Mouse (Mus musculus) kidney, embryonic 15.5 days (tissue): ENCODE results near the gene Tox2. TPM values are rescaled to one million over a fixed set of nuclear protein-coding genes. Genes with fewer than 3 reads are reported as not detected.
A peak's percentile ranks its signal among the peaks of the same experiment; 100 is the strongest.

ENCODE experiments used
- ATAC-seq: fragments of 200-750 bp; cut with Nextera tagmentation; replicated peaks from 2 replicates; pipeline ENCODE4 v1.8.0; 2017; ENCODE audit warnings: moderate TSS enrichment; ENCODE audit not compliant: low FRiP score
- H3K27ac ChIP-seq: fragments of 300-500 bp; sonication (generic); 2 replicates; pipeline ENCODE4 v1.5.1; 2015; ENCODE audit warnings: mild to moderate bottlenecking, inconsistent platforms
- H3K27me3 ChIP-seq: fragments of 300-500 bp; sonication (generic); 2 replicates; pipeline ENCODE4 v1.6.1; 2015; ENCODE audit warnings: inconsistent platforms
- H3K36me3 ChIP-seq: fragments of 300-500 bp; sonication (generic); 2 replicates; pipeline ENCODE4 v1.6.1; 2015; ENCODE audit warnings: inconsistent platforms
- H3K4me1 ChIP-seq: fragments of 300-500 bp; sonication (generic); 2 replicates; pipeline ENCODE4 v1.6.1; 2015; ENCODE audit warnings: inconsistent platforms
- H3K4me2 ChIP-seq: fragments of 300-500 bp; sonication (generic); 2 replicates; pipeline ENCODE4 v1.6.1; 2015; ENCODE audit warnings: moderate library complexity, mild to moderate bottlenecking, inconsistent platforms
- H3K4me3 ChIP-seq: fragments of 300-500 bp; sonication (generic); replicated peaks from 2 replicates; pipeline ENCODE4 v1.5.1; 2015; ENCODE audit warnings: mild to moderate bottlenecking, inconsistent platforms
- H3K9ac ChIP-seq: fragments of 300-500 bp; sonication (generic); 2 replicates; pipeline ENCODE4 v1.6.1; 2015; ENCODE audit warnings: mild to moderate bottlenecking, inconsistent platforms
- H3K9me3 ChIP-seq: fragments of 300-500 bp; sonication (generic); replicated peaks from 2 replicates; pipeline ENCODE4 v1.6.1; 2016; ENCODE audit warnings: inconsistent platforms
- WGBS: fragments of 180-500 bp; shearing (Covaris S2); methylation state at CpG from one replicate; pipeline ENCODE4 v1.1.7; 2015; ENCODE audit warnings: mixed read lengths; 5-methylcytosine and 5-hydroxymethylcytosine counted together
- polyA plus RNA-seq: library from polyadenylated mRNA; unstranded; fragments of >200 nt; fragmentation: Nextera tagmentation; extraction: Ambion mirVana; gene quantifications from 2 replicates; pipeline ENCODE4 v1.2.1, GENCODE M21; 2015

Tox2 gene
- polyA plus RNA-seq, 1 experiment from 2014 or later = 2.7 TPM

- Histone ChIP-seq H3K4me1 (peaks cover 7% of the 10 kb centered on the region; the same call in 1 of the 2 replicates), H3K4me3 (no peak overlapping the region), H3K36me3 (no peaks in the 10 kb centered on the region), H3K27me3 (peaks cover 37% of the 10 kb centered on the region), H3K27ac (no peak overlapping the region), H3K4me2 (no peak overlapping the region), H3K9ac (no peak overlapping the region), H3K9me3 (no peaks in the 10 kb centered on the region)
- ATAC-seq = no peak
- 58% methylated on average over 7 of the region's 7 CpGs for WGBS
Measured at GRCm38 (mm10) chr2:163236057-163236456, 33.1 kb downstream of the Tox2 start.

GRCm38 (mm10) chr2:163237999-163238529, 35.1 kb downstream of the Tox2 start:
- peaks cover 7% of the 10 kb centered on the region; the same call in 1 of the 2 replicates for H3K4me1 ChIP-seq
- H3K9ac ChIP-seq = no peak overlapping the region
- H3K4me2 ChIP-seq = no peak overlapping the region
- WGBS = 60% methylated on average over 12 of the region's 12 CpGs
- no peak overlapping the region for H3K27ac ChIP-seq
- H3K4me3 ChIP-seq = no peak overlapping the region
- H3K9me3 ChIP-seq = no peaks in the 10 kb centered on the region
- no peak for ATAC-seq
- peaks cover 25% of the 10 kb centered on the region for H3K27me3 ChIP-seq
- no peaks in the 10 kb centered on the region for H3K36me3 ChIP-seq

GRCm38 (mm10) chr2:163239945-163240344, 37.0 kb downstream of the Tox2 start:
- Histone ChIP-seq H3K36me3 (no peaks in the 10 kb centered on the region), H3K4me2 (no peak overlapping the region), H3K27me3 (peaks cover 22% of the 10 kb centered on the region), H3K9me3 (no peaks in the 10 kb centered on the region), H3K4me1 (peaks cover 7% of the 10 kb centered on the region; the same call in 1 of the 2 replicates), H3K9ac (no peak overlapping the region), H3K4me3 (no peak overlapping the region), H3K27ac (no peak overlapping the region)
- ATAC-seq = no peak
- WGBS = 65% methylated on average over 8 of the region's 8 CpGs

DNA sequence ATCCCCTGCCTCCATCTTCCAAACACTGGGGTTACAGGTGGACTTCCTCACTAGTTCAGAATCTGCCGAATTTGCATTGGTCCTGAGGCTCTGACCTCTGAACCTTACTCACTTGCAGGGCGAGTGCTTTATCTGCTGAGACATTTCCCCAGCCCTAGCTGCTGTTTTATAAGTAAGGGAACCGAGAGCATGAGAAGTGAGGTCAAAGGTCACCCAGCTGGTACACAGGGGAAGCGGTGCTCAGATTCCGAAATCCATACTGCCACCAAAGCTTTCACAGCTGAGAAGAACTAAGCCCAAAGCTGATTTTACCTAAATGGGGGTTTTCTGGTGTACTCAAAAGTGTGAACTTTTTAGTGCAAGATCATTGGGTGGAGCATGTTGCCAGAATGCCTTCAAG, 38.9 kb downstream of the Tox2 start:
- H3K9me3 ChIP-seq = no peaks in the 10 kb centered on the region

GRCm38 (mm10) chr2:163243917-163244852, 41.3 kb downstream of the Tox2 start:
- Histone ChIP-seq H3K4me2 (no peak overlapping the region), H3K27me3 (peaks cover 10% of the 10 kb centered on the region; the same call in 1 of the 2 replicates), H3K9me3 (no peaks in the 10 kb centered on the region), H3K9ac (no peak overlapping the region), H3K36me3 (no peaks in the 10 kb centered on the region), H3K4me3 (no peak overlapping the region), H3K4me1 (no peaks in the 10 kb centered on the region), H3K27ac (no peak overlapping the region)
- WGBS = 86% methylated on average over 12 of the region's 12 CpGs
- no peak for ATAC-seq

More for the DNA sequence above, 38.9 kb downstream of the Tox2 start:
- Histone ChIP-seq H3K4me3 (no peak overlapping the region), H3K27me3 (peaks cover 10% of the 10 kb centered on the region), H3K27ac (no peak overlapping the region), H3K36me3 (no peaks in the 10 kb centered on the region), H3K4me1 (peaks cover 4% of the 10 kb centered on the region; the same call in 1 of the 2 replicates), H3K4me2 (no peak overlapping the region), H3K9ac (no peak overlapping the region)
- WGBS = 16% methylated on average over 5 of the region's 5 CpGs
- no peak for ATAC-seq

DNA sequence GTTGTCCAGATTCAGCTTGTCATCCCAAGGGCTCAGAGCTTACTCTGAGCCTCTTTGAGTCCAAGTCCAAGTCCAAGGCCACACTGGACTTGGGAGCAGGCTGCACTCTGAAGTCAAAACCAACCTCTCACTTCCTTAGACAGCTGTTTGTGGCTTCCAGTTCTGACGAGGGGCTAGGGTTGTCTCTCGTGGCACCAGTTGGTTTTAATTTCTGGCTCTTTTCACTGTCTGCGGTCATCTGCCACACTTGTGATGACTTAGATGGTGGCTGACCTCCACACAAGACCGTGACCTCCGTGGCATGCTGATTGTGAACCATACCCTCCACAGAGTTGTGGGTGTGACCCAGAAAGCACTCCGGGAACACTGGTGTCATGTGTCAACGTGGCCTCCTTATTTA, 46.0 kb downstream of the Tox2 start:
- H3K9ac ChIP-seq = no peak overlapping the region
- H3K36me3 ChIP-seq = no peaks in the 10 kb centered on the region
- H3K27me3 ChIP-seq = 0 out of 2 replicates have a peak, but pooled peaks cover 3% of the 10 kb centered on the region
- WGBS = 71% methylated on average over 7 of the region's 7 CpGs
- no peak overlapping the region for H3K4me2 ChIP-seq
- H3K4me3 ChIP-seq = no peak overlapping the region
- ATAC-seq = no peak
- peaks cover 9% of the 10 kb centered on the region for H3K4me1 ChIP-seq
- H3K27ac ChIP-seq = no peak overlapping the region
- no peaks in the 10 kb centered on the region for H3K9me3 ChIP-seq

DNA sequence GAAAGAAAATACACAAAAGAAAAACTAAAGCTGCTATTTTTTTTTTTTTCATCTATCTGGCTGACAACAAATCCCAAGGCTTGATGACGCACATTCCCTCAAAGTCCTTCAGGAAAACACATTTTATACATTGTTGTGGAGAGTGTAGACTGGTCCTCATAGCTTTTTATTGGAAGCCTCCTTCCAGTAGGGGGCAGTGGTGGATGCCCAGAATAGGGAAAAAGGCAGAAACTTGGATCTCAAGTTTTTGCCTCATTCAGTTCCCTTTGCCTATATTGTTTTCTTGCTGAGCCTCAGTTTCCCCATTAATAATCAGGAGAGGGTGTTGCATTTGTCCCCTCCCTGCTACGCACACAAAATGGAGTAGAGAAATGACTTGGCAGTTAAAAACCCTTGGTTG, 49.7 kb downstream of the Tox2 start:
- H3K4me1 ChIP-seq = peaks cover 9% of the 10 kb centered on the region
- no peak overlapping the region for H3K4me2 ChIP-seq
- 94% methylated on average over 2 of the region's 2 CpGs for WGBS
- ATAC-seq = no peak
- no peaks in the 10 kb centered on the region for H3K9me3 ChIP-seq
- H3K4me3 ChIP-seq = no peak overlapping the region
- no peaks in the 10 kb centered on the region for H3K36me3 ChIP-seq
- no peak overlapping the region for H3K9ac ChIP-seq
- H3K27me3 ChIP-seq = 0 out of 2 replicates have a peak, but pooled peaks cover 7% of the 10 kb centered on the region
- H3K27ac ChIP-seq = no peak overlapping the region

DNA sequence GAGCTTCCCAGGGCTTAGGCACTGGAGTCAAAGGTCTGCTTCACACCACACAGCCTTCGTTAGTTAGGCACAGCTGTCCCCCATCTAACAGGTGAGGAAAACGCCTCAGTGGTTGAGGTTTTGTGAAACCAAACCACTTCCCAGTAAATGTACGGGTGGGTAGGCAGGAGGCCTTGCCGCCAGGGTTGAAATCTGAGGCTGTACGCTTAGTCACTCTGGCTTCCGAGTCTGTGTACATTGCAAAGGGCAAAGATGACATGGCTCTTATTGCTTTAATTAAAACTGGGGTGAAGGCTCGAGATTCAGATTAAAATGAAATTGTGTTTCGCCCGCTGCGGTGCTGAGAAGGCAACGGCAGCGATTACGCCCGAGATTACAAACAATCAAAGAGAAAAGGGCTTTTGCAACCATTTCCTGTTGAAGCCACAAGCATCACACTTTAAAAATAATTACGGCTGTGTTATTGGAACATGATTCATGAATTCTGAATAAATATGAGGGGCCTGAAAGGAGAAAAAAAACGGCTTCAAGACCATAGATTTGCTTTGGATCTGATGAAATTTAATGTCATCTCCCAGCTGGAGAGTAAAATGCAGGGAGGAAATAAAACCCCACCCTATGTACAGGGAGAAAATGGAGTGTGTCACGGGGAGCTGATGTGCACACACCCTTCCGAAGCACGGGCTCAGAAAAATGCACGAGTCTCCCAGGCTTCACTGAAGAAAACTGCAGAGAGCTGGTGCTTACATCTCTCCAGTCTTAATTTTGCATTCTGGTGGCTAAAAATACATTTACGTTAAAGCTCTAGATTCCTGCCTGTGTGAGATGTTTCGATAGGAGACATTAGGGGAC, 50.5 kb downstream of the Tox2 start:
- H3K4me1 ChIP-seq = peaks cover 9% of the 10 kb centered on the region
- ATAC-seq = no peak
- H3K4me3 ChIP-seq = no peak overlapping the region
- 52% methylated on average over 22 of the region's 22 CpGs for WGBS
- no peaks in the 10 kb centered on the region for H3K36me3 ChIP-seq
- H3K9me3 ChIP-seq = no peaks in the 10 kb centered on the region
- H3K27ac ChIP-seq = no peak overlapping the region
- H3K4me2 ChIP-seq = no peak overlapping the region
- H3K9ac ChIP-seq = no peak overlapping the region
- H3K27me3 ChIP-seq = 0 out of 2 replicates have a peak, but pooled peaks cover 7% of the 10 kb centered on the region

DNA sequence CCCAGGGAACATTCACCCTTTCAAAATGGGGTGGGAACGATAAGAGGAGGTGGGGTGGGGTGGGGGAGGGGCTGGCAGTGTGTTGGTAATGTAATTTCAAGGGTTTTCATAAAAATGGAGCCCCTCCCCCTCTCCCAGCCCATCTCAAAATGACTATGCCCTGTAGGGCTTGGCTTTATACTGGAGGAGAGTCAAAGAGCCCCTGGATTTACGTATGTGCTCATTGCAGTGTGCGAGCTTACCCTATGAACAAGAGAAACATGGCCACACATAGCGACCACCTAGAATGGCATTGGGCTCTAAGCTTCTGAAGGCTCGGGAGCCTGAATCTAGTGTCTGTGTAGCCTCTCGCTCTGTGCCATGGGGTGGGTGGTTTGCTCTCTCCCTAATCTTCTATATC, 51.3 kb downstream of the Tox2 start:
- ATAC-seq = no peak
- H3K27me3 ChIP-seq = 0 out of 2 replicates have a peak, but pooled peaks cover 4% of the 10 kb centered on the region
- WGBS = 87% methylated on average over 6 of the region's 6 CpGs
- H3K4me2 ChIP-seq = no peak overlapping the region
- H3K27ac ChIP-seq = no peak overlapping the region
- H3K4me3 ChIP-seq = no peak overlapping the region
- H3K9ac ChIP-seq = no peak overlapping the region
- no peaks in the 10 kb centered on the region for H3K36me3 ChIP-seq
- no peaks in the 10 kb centered on the region for H3K9me3 ChIP-seq
- H3K4me1 ChIP-seq = peaks cover 9% of the 10 kb centered on the region

- no peak overlapping the region for H3K9ac ChIP-seq
- H3K4me1 ChIP-seq = peaks cover 11% of the 10 kb centered on the region
- ATAC-seq = no peak
- no peak overlapping the region for H3K27ac ChIP-seq
- no peak overlapping the region for H3K4me2 ChIP-seq
- 0 out of 2 replicates have a peak, but pooled peaks cover 7% of the 10 kb centered on the region for H3K27me3 ChIP-seq
- H3K4me3 ChIP-seq = no peak overlapping the region
- no peaks in the 10 kb centered on the region for H3K36me3 ChIP-seq
- WGBS = 37% methylated on average over 1 of the region's 1 CpGs
- H3K9me3 ChIP-seq = no peaks in the 10 kb centered on the region
Measured at GRCm38 (mm10) chr2:163256765-163257164, 53.8 kb downstream of the Tox2 start.

DNA sequence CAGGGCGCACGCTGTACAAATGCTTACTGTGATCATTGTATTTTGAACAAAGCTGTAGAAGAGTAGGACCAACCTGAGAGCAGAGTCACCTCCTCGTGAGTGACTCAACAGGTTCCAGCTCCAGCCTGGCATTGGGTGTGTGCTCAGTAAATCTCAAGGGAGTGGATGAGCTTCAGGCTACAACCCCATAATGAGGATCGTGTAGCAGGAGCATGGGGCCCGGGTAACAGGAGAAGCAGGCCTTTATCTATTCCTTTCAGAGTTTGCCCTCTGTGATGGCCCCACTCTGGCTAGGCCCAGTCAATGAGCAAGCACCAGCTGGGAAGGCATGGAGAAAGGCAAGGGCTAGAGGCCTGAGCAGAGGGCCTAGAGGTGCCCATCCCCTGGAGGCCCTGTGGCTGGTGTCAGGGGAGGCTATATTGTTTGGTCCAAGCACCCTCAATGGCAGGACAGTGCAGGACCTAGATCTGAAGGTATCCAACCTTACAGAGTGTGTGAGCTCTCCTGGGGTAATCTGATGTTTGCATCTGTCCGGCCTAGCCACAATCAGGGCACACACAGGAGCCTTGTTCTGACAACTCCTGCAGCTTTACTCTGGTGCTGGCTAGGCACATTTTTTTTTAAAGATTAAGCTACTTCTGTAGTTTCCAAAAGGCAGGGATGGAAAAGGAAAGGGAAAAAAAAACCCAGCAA, 58.6 kb downstream of the Tox2 start:
- 56% methylated on average over 6 of the region's 6 CpGs for WGBS
- Histone ChIP-seq H3K4me3 (no peak overlapping the region), H3K9ac (no peak overlapping the region), H3K4me2 (no peak overlapping the region), H3K27ac (no peak overlapping the region), H3K9me3 (no peaks in the 10 kb centered on the region), H3K27me3 (0 out of 2 replicates have a peak, but pooled peaks cover 8% of the 10 kb centered on the region), H3K4me1 (0 out of 2 replicates have a peak, but pooled peaks cover 3% of the 10 kb centered on the region), H3K36me3 (no peaks in the 10 kb centered on the region)
- 0 out of 2 replicates have a peak, but pooled peaks have one; percentile 25 for ATAC-seq
